Mouse (Mus musculus): ENCODE data around the gene Fkbp14. TPM values are rescaled to one million over a fixed set of nuclear protein-coding genes. Genes with fewer than 3 reads are reported as not detected.
A peak's percentile ranks its signal among the peaks of the same experiment; 100 is the strongest.

Gene Fkbp14
- total RNA-seq (2021) (10 to 100 TPM in 1 of 2 experiments, 1 to 10 TPM in 1; 7.6 to 10.7 TPM), polyA plus RNA-seq (2012; rRNA removed) (5.4 and 12.3 TPM in 2 replicates)
- long read RNA-seq, transcript Fkbp14-201 (4 exons, 2,694 nt), result major isoform, 11 of 12 reads
- long read RNA-seq, partial matches to known transcripts, result 0 of 12 reads
- long read RNA-seq, other reads (novel, unspliced or antisense), result 1 of 12 reads

- no peaks in the 10 kb centered on the region for H3K27me3 ChIP-seq (ENCODE audit: control insufficient read depth, insufficient read depth, low read length)
- DNase-seq, result no peak
- intact Hi-C loops (cut with DNase I), result loop anchor here (10.0 kb wide), 1 partner anchor 202 kb away; no protein-coding TSS in a partner anchor
- H3K9ac ChIP-seq (ENCODE audit: low read depth, low read length), result no peak within 1 kb of the TSS
- H3K4me1 ChIP-seq (ENCODE audit: control insufficient read depth, insufficient read depth, low read length), result no peaks in the 10 kb centered on the region; the same call in none of the 2 replicates
- WGBS, result 76% methylated on average over 4 of the region's 4 CpGs
- 0 out of 2 replicates have a peak, but pooled peaks cover 1% of the 10 kb centered on the region for H3K79me2 ChIP-seq (replicated peaks; ENCODE audit: control insufficient read depth, insufficient read depth, low read length)
- no peak for TF ChIP-seq CTCF (IDR thresholded peaks at IDR 0.05)
- TF ChIP-seq POLR2A (IDR thresholded peaks at IDR 0.05; ENCODE audit: insufficient read depth, low read depth, low read length), result no peak
- TF ChIP-seq EP300 (IDR thresholded peaks at IDR 0.05; ENCODE audit: insufficient read depth, low read depth, low read length), result no peak
- H3K27ac ChIP-seq, result no peak within 1 kb of the TSS
- H3K36me3 ChIP-seq (ENCODE audit: control insufficient read depth, insufficient read depth, low read length), result no peaks in the 10 kb centered on the region
- H3K4me3 ChIP-seq, result peak within 1 kb of the TSS; percentile 91; the same call in 1 of the 2 replicates
These were observed at the start of gene Fkbp14 for GRCm38 (mm10) chr6:54597208-54597607. Fkbp14 (minus strand) TSS chr6:54597308.

DNA sequence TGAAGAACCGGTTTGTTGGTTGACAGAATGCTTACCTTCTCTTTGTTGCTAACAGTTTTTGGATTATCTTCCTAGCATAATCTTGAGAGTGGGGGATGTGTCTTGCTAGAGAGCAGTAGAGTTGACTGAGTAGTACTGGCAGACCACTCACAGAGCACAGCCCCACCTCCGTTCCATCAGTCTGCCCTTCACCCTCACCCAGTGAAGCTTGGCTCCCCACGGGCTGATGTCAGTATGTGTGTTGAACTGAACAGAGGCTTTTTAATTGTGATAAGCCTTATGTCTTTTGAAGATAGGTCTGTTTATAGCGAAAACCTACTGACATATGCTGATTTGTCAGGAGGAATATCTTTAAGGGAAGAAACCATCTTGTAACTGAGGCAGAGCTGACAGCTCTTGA is 46.1 kb upstream of the Fkbp14 start:
- intact Hi-C loops (cut with DNase I), result no loop called here
- Histone ChIP-seq H3K36me3 (ENCODE audit: control insufficient read depth, insufficient read depth, low read length) (peaks cover 2% of the 10 kb centered on the region; the same call in 1 of the 2 replicates), H3K4me1 (ENCODE audit: control insufficient read depth, insufficient read depth, low read length) (no peaks in the 10 kb centered on the region), H3K4me3 (no peak overlapping the region), H3K9ac (ENCODE audit: low read depth, low read length) (no peak overlapping the region), H3K27me3 (ENCODE audit: control insufficient read depth, insufficient read depth, low read length) (no peaks in the 10 kb centered on the region), H3K79me2 (replicated peaks; ENCODE audit: control insufficient read depth, insufficient read depth, low read length) (no peaks in the 10 kb centered on the region), H3K27ac (no peak overlapping the region)
- 84% methylated on average over 4 of the region's 4 CpGs for WGBS
- TF ChIP-seq POLR2A (IDR thresholded peaks at IDR 0.05; ENCODE audit: insufficient read depth, low read depth, low read length) (no peak), CTCF (IDR thresholded peaks at IDR 0.05) (no peak)
- DNase-seq, result no peak

- no peak overlapping the region for H3K4me3 ChIP-seq
- intact Hi-C loops (cut with DNase I), result no loop called here
These were observed 44.8 kb upstream of the Fkbp14 start for GRCm38 (mm10) chr6:54641953-54642352.

GRCm38 (mm10) chr6:54639877-54640276 is 42.8 kb upstream of the Fkbp14 start:
- Histone ChIP-seq H3K36me3 (ENCODE audit: control insufficient read depth, insufficient read depth, low read length) (peaks cover 2% of the 10 kb centered on the region; the same call in 1 of the 2 replicates), H3K79me2 (replicated peaks; ENCODE audit: control insufficient read depth, insufficient read depth, low read length) (no peaks in the 10 kb centered on the region), H3K4me3 (no peak overlapping the region), H3K27me3 (ENCODE audit: control insufficient read depth, insufficient read depth, low read length) (no peaks in the 10 kb centered on the region), H3K9ac (ENCODE audit: low read depth, low read length) (no peak overlapping the region), H3K27ac (no peak overlapping the region), H3K4me1 (ENCODE audit: control insufficient read depth, insufficient read depth, low read length) (no peaks in the 10 kb centered on the region)
- no peak for TF ChIP-seq EP300 (IDR thresholded peaks at IDR 0.05; ENCODE audit: insufficient read depth, low read depth, low read length)
- TF ChIP-seq POLR2A (IDR thresholded peaks at IDR 0.05; ENCODE audit: insufficient read depth, low read depth, low read length), result no peak
- TF ChIP-seq CTCF (IDR thresholded peaks at IDR 0.05), result no peak
- WGBS, result 82% methylated on average over 3 of the region's 3 CpGs
- intact Hi-C loops (cut with DNase I), result no loop called here
- DNase-seq, result no peak

More at GRCm38 (mm10) chr6:54641953-54642352, 44.8 kb upstream of the Fkbp14 start:
- Histone ChIP-seq H3K9ac (ENCODE audit: low read depth, low read length) (no peak overlapping the region), H3K4me1 (ENCODE audit: control insufficient read depth, insufficient read depth, low read length) (no peaks in the 10 kb centered on the region), H3K27me3 (ENCODE audit: control insufficient read depth, insufficient read depth, low read length) (no peaks in the 10 kb centered on the region), H3K79me2 (replicated peaks; ENCODE audit: control insufficient read depth, insufficient read depth, low read length) (no peaks in the 10 kb centered on the region), H3K36me3 (ENCODE audit: control insufficient read depth, insufficient read depth, low read length) (peaks cover 2% of the 10 kb centered on the region; the same call in 1 of the 2 replicates), H3K27ac (no peak overlapping the region)
- 95% methylated on average over 2 of the region's 2 CpGs for WGBS
- TF ChIP-seq CTCF (IDR thresholded peaks at IDR 0.05) (no peak), POLR2A (IDR thresholded peaks at IDR 0.05; ENCODE audit: insufficient read depth, low read depth, low read length) (no peak), EP300 (IDR thresholded peaks at IDR 0.05; ENCODE audit: insufficient read depth, low read depth, low read length) (no peak)
- no peak for DNase-seq

DNA sequence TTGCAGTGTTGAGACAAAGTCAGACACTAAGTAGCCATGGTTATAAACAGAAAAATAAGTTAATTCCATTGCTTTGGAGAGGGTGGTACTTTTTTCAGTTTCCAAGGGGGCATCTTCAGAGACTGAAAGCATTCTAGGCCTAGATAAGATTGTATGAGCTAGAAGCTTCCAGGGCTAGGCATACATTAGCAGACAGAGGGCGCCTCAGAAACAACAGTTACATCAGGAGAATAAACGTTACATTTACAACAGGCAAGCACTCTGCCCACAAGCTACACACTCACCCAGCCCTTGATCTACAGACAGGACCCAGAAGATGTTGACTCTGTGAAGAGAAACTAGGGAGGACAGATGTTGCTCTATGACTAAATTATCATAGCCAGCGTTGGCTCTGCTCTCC is 34.4 kb upstream of the Fkbp14 start:
- peak; percentile 23 to 33 for DNase-seq
- no peaks in the 10 kb centered on the region; the same call in 1 of the 2 replicates for H3K4me1 ChIP-seq (ENCODE audit: control insufficient read depth, insufficient read depth, low read length)

DNA sequence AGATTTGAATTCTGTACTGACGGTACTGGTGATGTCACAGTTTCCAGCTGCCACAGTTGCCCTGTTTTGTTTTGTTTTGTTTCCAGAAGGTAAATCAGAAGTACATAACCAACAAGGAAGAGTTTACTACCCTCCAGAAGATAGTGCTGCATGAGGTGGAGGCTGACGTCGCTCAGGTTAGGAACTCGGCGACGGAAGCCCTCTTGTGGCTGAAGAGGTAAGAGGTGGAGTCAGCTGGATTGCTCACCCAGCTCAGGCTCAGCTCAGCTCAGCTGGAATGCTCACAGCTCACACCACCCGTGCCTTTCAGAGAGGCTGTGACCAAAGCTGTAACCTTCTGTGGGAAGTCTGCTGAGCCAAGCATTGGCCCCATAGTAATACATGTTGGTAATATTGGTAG is 32.6 kb upstream of the Fkbp14 start:
- Histone ChIP-seq H3K4me1 (ENCODE audit: control insufficient read depth, insufficient read depth, low read length) (no peaks in the 10 kb centered on the region; the same call in 1 of the 2 replicates), H3K9ac (ENCODE audit: low read depth, low read length) (no peak overlapping the region), H3K4me3 (no peak overlapping the region), H3K36me3 (ENCODE audit: control insufficient read depth, insufficient read depth, low read length) (no peaks in the 10 kb centered on the region; the same call in 1 of the 2 replicates), H3K79me2 (replicated peaks; ENCODE audit: control insufficient read depth, insufficient read depth, low read length) (no peaks in the 10 kb centered on the region), H3K27ac (no peak overlapping the region), H3K27me3 (ENCODE audit: control insufficient read depth, insufficient read depth, low read length) (no peaks in the 10 kb centered on the region)
- intact Hi-C loops (cut with DNase I), result loop anchor here (2.0 kb wide), 1 partner anchor 43 kb away; no protein-coding TSS in a partner anchor
- WGBS, result 41% methylated on average over 7 of the region's 7 CpGs
- peak in 1 of 2 experiments; percentile 12 for DNase-seq
- TF ChIP-seq CTCF (IDR thresholded peaks at IDR 0.05) (peak; percentile 56), EP300 (IDR thresholded peaks at IDR 0.05; ENCODE audit: insufficient read depth, low read depth, low read length) (no peak)

More for the DNA sequence above, 34.4 kb upstream of the Fkbp14 start:
- H3K36me3 ChIP-seq (ENCODE audit: control insufficient read depth, insufficient read depth, low read length), result no peaks in the 10 kb centered on the region; the same call in 1 of the 2 replicates
- no peak overlapping the region for H3K9ac ChIP-seq (ENCODE audit: low read depth, low read length)
- H3K79me2 ChIP-seq (replicated peaks; ENCODE audit: control insufficient read depth, insufficient read depth, low read length), result no peaks in the 10 kb centered on the region
- no peak overlapping the region for H3K27ac ChIP-seq
- H3K27me3 ChIP-seq (ENCODE audit: control insufficient read depth, insufficient read depth, low read length), result no peaks in the 10 kb centered on the region
- no peak overlapping the region for H3K4me3 ChIP-seq
- intact Hi-C loops (cut with DNase I), result no loop called here
- WGBS, result 55% methylated on average over 3 of the region's 3 CpGs
- peak; percentile 68 for TF ChIP-seq CTCF (IDR thresholded peaks at IDR 0.05)
- TF ChIP-seq EP300 (IDR thresholded peaks at IDR 0.05; ENCODE audit: insufficient read depth, low read depth, low read length), result no peak
- no peak for TF ChIP-seq POLR2A (IDR thresholded peaks at IDR 0.05; ENCODE audit: insufficient read depth, low read depth, low read length)
